Mouse (Mus musculus) MEL (cell line): ENCODE measurements around the gene Dnaic1. TPM values are rescaled to one million over a fixed set of nuclear protein-coding genes. Genes with fewer than 3 reads are reported as not detected.

Source experiments
- DNase-seq: peaks from one replicate; pipeline ENCODE4 v3.0.0; 2011; ENCODE audit warnings: low read depth, low spot score
- H3K27ac ChIP-seq: 2 replicates; pipeline ENCODE4 v1.5.1; 2012; ENCODE audit warnings: low read depth, mild to moderate bottlenecking, control low read depth, low read length, moderate library complexity; ENCODE audit not compliant: control insufficient read depth
- H3K27me3 ChIP-seq, 2 experiments: fragments of 150-350 bp in 1 of 2; sonication (generic) in 1 of 2; 2 replicates each; pipeline ENCODE4 v1.6.1; 2012; ENCODE audit warnings: low read length in 2 of 2, mild to moderate bottlenecking in 2 of 2, improper control_type of control experiment in 1 of 2, moderate library complexity in 1 of 2; ENCODE audit not compliant: insufficient read depth in 2 of 2, control insufficient read depth in 1 of 2
- H3K36me3 ChIP-seq, 2 experiments: 2 replicates each; pipeline ENCODE4 v1.6.1; 2012 to 2014; ENCODE audit warnings: low read length in 2 of 2, improper control_type of control experiment in 1 of 2, inconsistent platforms in 1 of 2, mild to moderate bottlenecking in 1 of 2; ENCODE audit not compliant: insufficient read depth in 2 of 2, control insufficient read depth in 1 of 2
- H3K4me1 ChIP-seq, 2 experiments: fragments of 150-350 bp in 1 of 2; sonication (generic) in 1 of 2; 2 replicates each; pipeline ENCODE4 v1.6.1; 2012; ENCODE audit warnings: low read length in 2 of 2, improper control_type of control experiment in 1 of 2, mild to moderate bottlenecking in 1 of 2; ENCODE audit not compliant: insufficient read depth in 2 of 2, control insufficient read depth in 1 of 2
- H3K4me3 ChIP-seq, 2 experiments: fragments of 150-350 bp in 1 of 2; sonication (generic) in 1 of 2; 2 replicates each; pipeline ENCODE4 v1.5.1; 2012; ENCODE audit warnings: low read depth in 2 of 2, low read length in 2 of 2, mild to moderate bottlenecking in 2 of 2, moderate library complexity in 2 of 2, control low read depth in 1 of 2, improper control_type of control experiment in 1 of 2; ENCODE audit not compliant: control insufficient read depth in 1 of 2, insufficient read depth in 1 of 2
- H3K79me2 ChIP-seq: 2 replicates; pipeline ENCODE4 v1.6.1; 2012; ENCODE audit warnings: mild to moderate bottlenecking, low read length, moderate library complexity; ENCODE audit not compliant: control insufficient read depth, poor library complexity, insufficient read depth
- H3K9ac ChIP-seq: 2 replicates; pipeline ENCODE4 v1.6.1; 2012; ENCODE audit warnings: low read depth, mild to moderate bottlenecking, control low read depth, low read length, moderate library complexity; ENCODE audit not compliant: control insufficient read depth, poor library complexity, severe bottlenecking
- H3K9me3 ChIP-seq: fragments of 150-350 bp; sonication (generic); replicated peaks from 2 replicates; pipeline ENCODE4 v1.6.1; 2012; ENCODE audit warnings: mild to moderate bottlenecking, low read length, improper control_type of control experiment, moderate library complexity; ENCODE audit not compliant: insufficient read depth
- CHD1 ChIP-seq: IDR thresholded peaks from 2 replicates; pipeline ENCODE4 v1.6.1; 2012; ENCODE audit warnings: low read depth, mild to moderate bottlenecking, inconsistent platforms, low read length, improper control_type of control experiment
- CHD2 ChIP-seq: IDR thresholded peaks from 2 replicates; pipeline ENCODE4 v1.6.1; 2011; ENCODE audit warnings: low read length, improper control_type of control experiment
- ETS1 ChIP-seq: IDR thresholded peaks from 2 replicates; pipeline ENCODE4 v1.6.1; 2012; ENCODE audit warnings: low read depth, mild to moderate bottlenecking, inconsistent platforms, low read length, improper control_type of control experiment, moderate library complexity
- GABPA ChIP-seq: IDR thresholded peaks from 2 replicates; pipeline ENCODE4 v1.6.1; 2012; ENCODE audit warnings: low read depth, mild to moderate bottlenecking, inconsistent platforms, low read length, improper control_type of control experiment, moderate library complexity
- GATA1 ChIP-seq: IDR thresholded peaks from 2 replicates; pipeline ENCODE4 v1.6.1; 2011; ENCODE audit warnings: low read depth, low read length, improper control_type of control experiment
- HCFC1 ChIP-seq: IDR thresholded peaks from 2 replicates; pipeline ENCODE4 v1.6.1; 2012; ENCODE audit warnings: low read depth, mild to moderate bottlenecking, inconsistent platforms, low read length, improper control_type of control experiment, moderate library complexity
- JUND ChIP-seq: IDR thresholded peaks from 2 replicates; pipeline ENCODE4 v1.6.1; 2011; ENCODE audit warnings: low read depth, mild to moderate bottlenecking, improper control_type of control experiment, low read length
- KAT2A ChIP-seq: conservative IDR thresholded peaks from 2 replicates; pipeline ENCODE4 v1.6.1; 2012; ENCODE audit warnings: low read depth, low read length, improper control_type of control experiment, inconsistent platforms
- MAFK ChIP-seq: IDR thresholded peaks from 2 replicates; pipeline ENCODE4 v1.6.1; 2011; ENCODE audit warnings: low read depth, mild to moderate bottlenecking, low read length, improper control_type of control experiment, borderline replicate concordance
- MAZ ChIP-seq: IDR thresholded peaks from 2 replicates; pipeline ENCODE4 v1.6.1; 2012; ENCODE audit warnings: low read depth, mild to moderate bottlenecking, inconsistent platforms, low read length, improper control_type of control experiment
- MEF2A ChIP-seq: IDR thresholded peaks from 2 replicates; pipeline ENCODE4 v1.6.1; 2014; ENCODE audit warnings: low read depth, mild to moderate bottlenecking, inconsistent platforms, low read length, improper control_type of control experiment; ENCODE audit not compliant: poor library complexity, insufficient replicate concordance, severe bottlenecking; ENCODE audit errors: extremely low read depth
- MYB ChIP-seq: IDR thresholded peaks from 2 replicates; pipeline ENCODE4 v1.6.1; 2011; ENCODE audit warnings: mild to moderate bottlenecking, low read depth, low read length, improper control_type of control experiment
- MYC ChIP-seq: IDR thresholded peaks from 2 replicates; pipeline ENCODE4 v1.6.1; 2011; ENCODE audit warnings: low read depth, mild to moderate bottlenecking, low read length, improper control_type of control experiment, moderate library complexity
- NELFE ChIP-seq: IDR thresholded peaks from 2 replicates; pipeline ENCODE4 v1.6.1; 2011; ENCODE audit warnings: low read depth, low read length, improper control_type of control experiment
- POLR2AphosphoS2 ChIP-seq: IDR thresholded peaks from 2 replicates; pipeline ENCODE4 v1.6.1; 2011; ENCODE audit warnings: low read length, improper control_type of control experiment
- RCOR1 ChIP-seq: IDR thresholded peaks from 2 replicates; pipeline ENCODE4 v1.6.1; 2012; ENCODE audit warnings: low read depth, mild to moderate bottlenecking, inconsistent platforms, low read length, improper control_type of control experiment
- SIN3A ChIP-seq: IDR thresholded peaks from 2 replicates; pipeline ENCODE4 v1.6.1; 2012; ENCODE audit warnings: low read length, improper control_type of control experiment, inconsistent platforms
- TBP ChIP-seq: IDR thresholded peaks from 2 replicates; pipeline ENCODE4 v1.8.0; 2011; ENCODE audit warnings: low read depth, low read length, improper control_type of control experiment
- TCF12 ChIP-seq: IDR thresholded peaks from 2 replicates; pipeline ENCODE4 v1.6.1; 2014; ENCODE audit warnings: low read depth, mild to moderate bottlenecking, inconsistent platforms, low read length, improper control_type of control experiment, moderate library complexity
- UBTF ChIP-seq: IDR thresholded peaks from 2 replicates; pipeline ENCODE4 v1.6.1; 2012; ENCODE audit warnings: low read depth, mild to moderate bottlenecking, inconsistent platforms, low read length, improper control_type of control experiment, moderate library complexity, borderline replicate concordance; ENCODE audit not compliant: insufficient read depth
- ZC3H11A ChIP-seq: IDR thresholded peaks from 2 replicates; pipeline ENCODE4 v1.6.1; 2012; ENCODE audit warnings: low read depth, mild to moderate bottlenecking, inconsistent platforms, low read length, improper control_type of control experiment
- ZKSCAN1 ChIP-seq: IDR thresholded peaks from 2 replicates; pipeline ENCODE4 v1.6.1; 2012; ENCODE audit warnings: low read depth, mild to moderate bottlenecking, inconsistent platforms, low read length, improper control_type of control experiment, moderate library complexity
- ZMIZ1 ChIP-seq: IDR thresholded peaks from 2 replicates; pipeline ENCODE4 v1.6.1; 2012; ENCODE audit warnings: low read depth, mild to moderate bottlenecking, inconsistent platforms, low read length, improper control_type of control experiment, moderate library complexity
- polyA plus RNA-seq, 2 experiments: library from polyadenylated mRNA; stranded (reverse) in 1 of 2; unstranded in 1 of 2; fragments of >175 nt in 1 of 2; fragments of >200 nt in 1 of 2; gene quantifications; 2 replicates each; pipeline versions ENCODE4 v1.2.1 to v1.2.4; 2012; ENCODE audit warnings: low replicate concordance in 2 of 2, low read depth in 1 of 2; ENCODE audit not compliant: insufficient read length in 2 of 2, insufficient read depth in 1 of 2, missing spikeins in 1 of 2
- total RNA-seq: library from RNA; depleted of rRNA; stranded (reverse); fragments of 300-350 nt; gene quantifications from 2 replicates; pipeline ENCODE4 v1.2.3, GENCODE M21; 2012

The Dnaic1 gene
- total and polyA plus RNA-seq, 3 experiments: not detected

DNA sequence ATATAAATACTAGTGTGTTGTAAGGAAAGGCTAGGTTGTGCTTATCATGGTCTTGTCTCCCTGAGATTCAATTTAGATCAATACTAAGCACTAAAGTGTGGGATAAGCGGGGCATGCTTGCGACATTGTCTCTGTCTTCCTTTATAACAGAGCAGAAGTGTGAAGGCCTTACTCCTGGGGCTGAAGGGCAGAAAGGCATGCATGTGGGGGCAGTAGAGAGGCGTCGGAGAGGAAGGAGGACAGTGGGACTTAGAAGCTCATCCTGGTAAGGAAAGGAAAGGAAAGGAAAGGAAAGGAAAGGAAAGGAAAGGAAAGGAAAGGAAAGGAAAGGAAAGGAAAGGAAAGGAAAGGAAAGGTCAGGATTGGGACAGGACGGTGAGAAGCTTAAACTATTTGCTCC, 1.9 kb downstream of the Dnaic1 start:
- Histone ChIP-seq H3K36me3 (peaks cover 0 to 2% of the 10 kb centered on the region in 2 experiments; a peak in 1 of 4 replicates), H3K9me3 (no peaks in the 10 kb centered on the region), H3K4me1 (peaks cover 0 to 7% of the 10 kb centered on the region in 2 experiments; a peak in 2 of 4 replicates), H3K9ac (no peak overlapping the region)
- DNase-seq: no peak
- TF ChIP-seq MYB (no peak), SIN3A (no peak), JUND (no peak), NELFE (no peak), ZC3H11A (no peak), CHD2 (no peak), KAT2A (no peak), TBP (no peak), MAZ (no peak), HCFC1 (no peak)
- TF ChIP-seq, all 39 proteins: peak for 0
- H3K27me3 ChIP-seq: peaks cover 7% of the 10 kb centered on the region in 2 experiments; a peak in 3 of 4 replicates
- no peak overlapping the region for H3K27ac ChIP-seq
- H3K79me2 ChIP-seq: no peaks in the 10 kb centered on the region
- H3K4me3 ChIP-seq: no peak overlapping the region

- TF ChIP-seq HCFC1 (no peak), TBP (no peak), MAFK (no peak), ETS1 (no peak), GATA1 (no peak), ZKSCAN1 (no peak), UBTF (no peak), TCF12 (no peak), RCOR1 (no peak), CHD1 (no peak), ZC3H11A (no peak), GABPA (no peak), MEF2A (no peak), MYC (no peak), ZMIZ1 (no peak), POLR2AphosphoS2 (no peak)
- H3K4me1 ChIP-seq: peaks cover 0 to 6% of the 10 kb centered on the region in 2 experiments; a peak in 2 of 4 replicates
- H3K9me3 ChIP-seq: no peaks in the 10 kb centered on the region
- no peak overlapping the region for H3K27ac ChIP-seq
- DNase-seq: no peak
- H3K27me3 ChIP-seq: peaks cover 10% of the 10 kb centered on the region in 2 experiments; a peak in 3 of 4 replicates
- no peaks in the 10 kb centered on the region for H3K79me2 ChIP-seq
- no peak overlapping the region for H3K4me3 ChIP-seq
- H3K36me3 ChIP-seq: peaks cover 0 to 2% of the 10 kb centered on the region in 2 experiments; a peak in 1 of 4 replicates
- H3K9ac ChIP-seq: no peak overlapping the region
Measured at GRCm38 (mm10) chr4:41573492-41573891, 3.9 kb downstream of the Dnaic1 start.
